ENCODE assay signal across 31 mouse cellular contexts in the genomic region with DNA sequence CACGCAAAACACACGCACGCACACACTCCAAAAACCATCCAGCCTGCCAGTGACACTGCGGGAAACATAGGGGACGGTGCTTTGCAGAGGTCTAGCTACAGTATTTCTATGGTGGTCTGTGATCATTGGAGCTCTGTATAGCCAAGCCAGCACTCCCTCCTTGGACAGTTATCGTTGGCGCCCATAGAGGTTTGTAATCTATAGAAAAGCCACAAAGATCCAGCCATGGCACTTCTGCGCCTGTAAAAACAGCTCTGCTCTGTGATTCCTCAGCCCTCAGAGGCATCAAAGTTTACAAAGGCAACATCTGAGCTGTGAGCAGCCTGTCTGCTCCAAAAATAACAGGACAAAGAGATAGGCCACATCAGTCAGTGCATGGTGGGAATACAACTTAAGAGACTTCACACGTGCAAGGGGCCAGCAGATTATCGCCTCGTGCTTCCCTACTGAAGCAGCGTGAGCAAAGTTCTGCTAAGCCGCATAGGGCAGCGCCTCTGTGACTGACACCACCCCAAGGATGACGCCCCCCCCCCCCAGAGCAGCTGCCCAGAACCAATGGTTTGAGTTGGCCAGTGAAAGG.
DNase-seq lines count a peak whose midpoint lies in the region; ATAC-seq and TF ChIP-seq lines count a peak whose summit lies in the region.
"Had no signal": no experiment of that assay in that cellular context is flagged by ENCODE, and none has a peak within 500 bp of the region (broad histone marks: within the 10 kb centered on the region; RNA-seq: fewer than 3 reads in every experiment).

No protein-coding gene starts in this region.

- no peaks in the 10 kb centered on the region for H3K9me3 ChIP-seq in heart, embryonic 12.5 days (replicated peaks)
- no peaks in the 10 kb centered on the region for H3K9me3 ChIP-seq in heart, postnatal 0 days (replicated peaks; ENCODE audit: control insufficient read depth, low read length)
- H3K9me3 ChIP-seq in embryonic facial prominence, embryonic 10.5 days: no peaks in the 10 kb centered on the region
- no peaks in the 10 kb centered on the region for H3K9me3 ChIP-seq in embryonic facial prominence, embryonic 14.5 days (ENCODE audit: control insufficient read depth, low read length)
- H3K9me3 ChIP-seq: forebrain, embryonic 15.5 days; hindbrain, embryonic 10.5 days; hindbrain, embryonic 15.5 days; kidney, embryonic 15.5 days; limb, embryonic 15.5 days; liver, embryonic 13.5 days; midbrain, embryonic 13.5 days; neural tube, embryonic 12.5 days had no signal

- no peak for TF ChIP-seq EP300 in heart, postnatal 0 days (IDR thresholded peaks at IDR 0.05; ENCODE audit: low read depth)

- H3K4me1 ChIP-seq in heart, embryonic 12.5 days (replicated peaks): peaks cover 19% of the 10 kb centered on the region
- H3K4me1 ChIP-seq in heart, postnatal 0 days (ENCODE audit: control insufficient read depth, insufficient read depth): no peaks in the 10 kb centered on the region
- H3K4me1 ChIP-seq in embryonic facial prominence, embryonic 10.5 days: peaks cover 37% of the 10 kb centered on the region
- H3K4me1 ChIP-seq in embryonic facial prominence, embryonic 14.5 days (ENCODE audit: control insufficient read depth, insufficient read depth, low read length): peaks cover 11% of the 10 kb centered on the region
- H3K4me1 ChIP-seq: liver, embryonic 13.5 days; megakaryocyte, embryonic 14.5 days had no signal

- peak; percentile 87 for ATAC-seq in heart, embryonic 12.5 days (ENCODE audit: insufficient number of reproducible peaks, low FRiP score)
- ATAC-seq in heart, postnatal 0 days (ENCODE audit: insufficient read depth, low read depth): peak; percentile 85
- ATAC-seq in embryonic facial prominence, embryonic 14.5 days (ENCODE audit: low read depth): no peak
- ATAC-seq: CD4-positive, CD25-positive, alpha-beta regulatory T cell, adult 4 months; forebrain, embryonic 15.5 days; inflammation-experienced regulatory T-cells, adult 6 months; lung, postnatal 0 days; midbrain, embryonic 13.5 days had no signal

- DNase-seq in heart, postnatal 14 days: no peak
- DNase-seq in heart, postnatal 0 days (ENCODE audit: low spot score): peak; percentile 38
- no peak for DNase-seq in heart, postnatal 25 days (ENCODE audit: low spot score)
- DNase-seq in embryonic facial prominence, embryonic 10.5 days (ENCODE audit: low spot score): no peak
- DNase-seq in embryonic facial prominence, embryonic 14.5 days (ENCODE audit: low spot score): peak; percentile 34
- no peak for DNase-seq in urinary bladder, postnatal 4 days (ENCODE audit: low spot score in 2 of 2)
- DNase-seq: adrenal gland, postnatal 25 days; cerebellum, adult 18-20 months; cerebellum, postnatal 10 days; kidney, adult 11 months; kidney, postnatal 36 days; layer of hippocampus, postnatal 36 days; left cerebral cortex, postnatal 4 days; liver, embryonic 13.5 days; lung, adult 18-20 months; lung, postnatal 4 days; right cerebral cortex, adult 18-20 months; spleen, adult 18-20 months; thymus, postnatal 25 days had no signal

- 40% methylated on average over 15 of the region's 15 CpGs for WGBS in heart, embryonic 12.5 days
- 40% methylated on average over 15 of the region's 15 CpGs for WGBS in heart, postnatal 0 days
- 86% methylated on average over 15 of the region's 15 CpGs for WGBS in embryonic facial prominence, embryonic 10.5 days
- WGBS in embryonic facial prominence, embryonic 14.5 days: 83% methylated on average over 15 of the region's 15 CpGs

- TF ChIP-seq CTCF in heart, postnatal 0 days (IDR thresholded peaks at IDR 0.05; ENCODE audit: low read depth): no peak

- intact Hi-C loops in heart, postnatal 14 days (cut with DNase I): no loop called here
- intact Hi-C loops in heart, postnatal 25 days (cut with DNase I): no loop called here

- H3K36me3 ChIP-seq in heart, embryonic 12.5 days: no peaks in the 10 kb centered on the region
- no peaks in the 10 kb centered on the region for H3K36me3 ChIP-seq in heart, postnatal 0 days (replicated peaks; ENCODE audit: control insufficient read depth, insufficient read depth, low read length)
- no peaks in the 10 kb centered on the region for H3K36me3 ChIP-seq in embryonic facial prominence, embryonic 10.5 days (replicated peaks)
- H3K36me3 ChIP-seq in embryonic facial prominence, embryonic 14.5 days (ENCODE audit: control insufficient read depth, insufficient read depth, low read length): no peaks in the 10 kb centered on the region
- H3K36me3 ChIP-seq: forebrain, embryonic 15.5 days; hindbrain, embryonic 10.5 days; hindbrain, embryonic 15.5 days; kidney, embryonic 15.5 days; limb, embryonic 15.5 days; liver, embryonic 13.5 days; midbrain, embryonic 13.5 days; neural tube, embryonic 12.5 days had no signal

- H3K4me2 ChIP-seq in heart, embryonic 12.5 days: no peak overlapping the region
- no peak overlapping the region for H3K4me2 ChIP-seq in heart, postnatal 0 days (ENCODE audit: low read depth, low read length)
- H3K4me2 ChIP-seq in embryonic facial prominence, embryonic 14.5 days (ENCODE audit: low read depth, low read length): no peak overlapping the region
- H3K4me2 ChIP-seq: forebrain, embryonic 15.5 days; hindbrain, embryonic 15.5 days; kidney, embryonic 15.5 days; limb, embryonic 15.5 days; liver, embryonic 13.5 days; midbrain, embryonic 13.5 days; neural tube, embryonic 12.5 days had no signal

- peak overlapping the region; percentile 65 for H3K27ac ChIP-seq in heart, embryonic 12.5 days (ENCODE audit: poor library complexity, severe bottlenecking)
- H3K27ac ChIP-seq in heart, postnatal 0 days (ENCODE audit: low read depth): no peak overlapping the region
- peak overlapping the region; percentile 66 for H3K27ac ChIP-seq in embryonic facial prominence, embryonic 10.5 days (replicated peaks)
- H3K27ac ChIP-seq in embryonic facial prominence, embryonic 14.5 days (replicated peaks; ENCODE audit: low read depth, low read length): no peak overlapping the region
- H3K27ac ChIP-seq: forebrain, embryonic 15.5 days; hindbrain, embryonic 10.5 days; hindbrain, embryonic 15.5 days; kidney, embryonic 15.5 days; limb, embryonic 15.5 days; liver, embryonic 13.5 days; midbrain, embryonic 13.5 days; neural tube, embryonic 12.5 days had no signal

- no peak overlapping the region for H3K4me3 ChIP-seq in heart, embryonic 12.5 days
- no peak overlapping the region for H3K4me3 ChIP-seq in heart, postnatal 0 days (ENCODE audit: low read depth, low read length)
- no peak overlapping the region for H3K4me3 ChIP-seq in embryonic facial prominence, embryonic 10.5 days
- H3K4me3 ChIP-seq in embryonic facial prominence, embryonic 14.5 days (ENCODE audit: low read depth, low read length): no peak overlapping the region
- H3K4me3 ChIP-seq: forebrain, embryonic 15.5 days; hindbrain, embryonic 10.5 days; hindbrain, embryonic 15.5 days; kidney, embryonic 15.5 days; limb, embryonic 15.5 days; liver, embryonic 13.5 days; megakaryocyte, embryonic 14.5 days; midbrain, embryonic 13.5 days; neural tube, embryonic 12.5 days had no signal

- no peaks in the 10 kb centered on the region for H3K27me3 ChIP-seq in heart, embryonic 12.5 days (replicated peaks)
- H3K27me3 ChIP-seq in heart, postnatal 0 days (ENCODE audit: control insufficient read depth, insufficient read depth, low read length): no peaks in the 10 kb centered on the region
- H3K27me3 ChIP-seq in embryonic facial prominence, embryonic 10.5 days (replicated peaks; ENCODE audit: low read depth, poor library complexity, severe bottlenecking): peaks cover 22% of the 10 kb centered on the region
- H3K27me3 ChIP-seq in embryonic facial prominence, embryonic 14.5 days (replicated peaks; ENCODE audit: control insufficient read depth, insufficient read depth, low read length): no peaks in the 10 kb centered on the region
- H3K27me3 ChIP-seq: forebrain, embryonic 15.5 days; hindbrain, embryonic 15.5 days; liver, embryonic 13.5 days; megakaryocyte, embryonic 14.5 days; midbrain, embryonic 13.5 days had no signal

- no peak overlapping the region for H3K9ac ChIP-seq in heart, embryonic 12.5 days
- H3K9ac ChIP-seq in heart, postnatal 0 days (replicated peaks; ENCODE audit: low read depth, low read length): no peak overlapping the region
- no peak overlapping the region for H3K9ac ChIP-seq in embryonic facial prominence, embryonic 14.5 days (ENCODE audit: low read depth, low read length)
- H3K9ac ChIP-seq: forebrain, embryonic 15.5 days; hindbrain, embryonic 15.5 days; kidney, embryonic 15.5 days; limb, embryonic 15.5 days; liver, embryonic 13.5 days; midbrain, embryonic 13.5 days; neural tube, embryonic 12.5 days had no signal

Comparison
In these comparisons a context has a peak if more than half of its experiments do, and no peak if none do; other contexts are left out.
1. H3K27ac ChIP-seq: peak in heart, embryonic 12.5 days (single experiment) and embryonic facial prominence, embryonic 10.5 days (single experiment); none in heart, postnatal 0 days (single experiment) and embryonic facial prominence, embryonic 14.5 days (single experiment).
2. DNase-seq: peak in heart, postnatal 0 days (single experiment) and embryonic facial prominence, embryonic 14.5 days (single experiment); none in heart, postnatal 14 days (0 of 2), heart, postnatal 25 days (single experiment), embryonic facial prominence, embryonic 10.5 days (single experiment) and urinary bladder, postnatal 4 days (0 of 2).